ENCODE assay signal across 14 mouse cellular contexts in the genomic region with DNA sequence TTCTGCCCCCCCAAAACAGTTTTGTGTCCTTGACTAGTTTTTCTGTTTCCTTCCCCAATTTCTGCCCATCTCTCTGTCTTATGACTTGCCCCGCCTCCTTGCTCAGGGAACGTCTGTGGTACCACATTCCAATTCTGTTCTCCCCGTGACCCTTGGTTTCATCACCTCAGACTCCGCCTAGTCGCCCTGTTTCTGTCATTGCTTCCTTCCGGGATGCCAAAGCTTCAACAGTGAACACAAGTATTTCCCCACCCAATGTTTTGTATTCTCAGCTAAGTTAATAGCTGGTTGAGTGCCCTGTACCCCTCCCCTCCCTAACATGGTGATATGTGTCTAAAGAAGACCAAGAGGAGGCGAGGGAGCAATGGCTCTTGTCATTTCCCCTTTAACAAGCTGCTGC.
DNase-seq lines count a peak whose midpoint lies in the region; ATAC-seq and TF ChIP-seq lines count a peak whose summit lies in the region.
"Had no signal": no experiment of that assay in that cellular context is flagged by ENCODE, and none has a peak within 500 bp of the region (broad histone marks: within the 10 kb centered on the region; RNA-seq: fewer than 3 reads in every experiment).

No protein-coding gene starts in this region.

- no peak for ATAC-seq in liver, embryonic 11.5 days (replicated peaks; ENCODE audit: low FRiP score)
- ATAC-seq in stomach, postnatal 0 days (ENCODE audit: low FRiP score, low TSS enrichment) = no peak
- ATAC-seq: inflammation-experienced regulatory T-cells, adult 6 months had no signal

- peak; percentile 9 for DNase-seq in liver
- no peak for DNase-seq in liver, embryonic 11.5 days (ENCODE audit: low spot score)
- DNase-seq in lung, postnatal 10 days = peak; percentile 40
- DNase-seq in stomach, postnatal 0 days (ENCODE audit: low spot score) = no peak
- DNase-seq in right cerebral cortex, postnatal 14 days = no peak
- DNase-seq in layer of hippocampus, postnatal 25 days (ENCODE audit: extremely low spot score in 1 of 2, low spot score in 1 of 2) = no peak
- DNase-seq: adrenal gland, postnatal 36 days; cerebellum, adult 8-10 months; layer of hippocampus, postnatal 36 days had no signal

- TF ChIP-seq CTCF in stomach, postnatal 0 days (IDR thresholded peaks at IDR 0.05; ENCODE audit: low read depth) = no peak

- H3K4me1 ChIP-seq in liver, embryonic 11.5 days (replicated peaks; ENCODE audit: control insufficient read depth, insufficient read depth, low read length) = no peaks in the 10 kb centered on the region
- peaks cover 45% of the 10 kb centered on the region for H3K4me1 ChIP-seq in brown adipose tissue, adult 24 weeks (ENCODE audit: control insufficient read depth, insufficient read depth, insufficient read length, low read length)
- H3K4me1 ChIP-seq in stomach, postnatal 0 days (replicated peaks; ENCODE audit: control insufficient read depth, insufficient read depth) = no peaks in the 10 kb centered on the region

- no peak overlapping the region for H3K4me2 ChIP-seq in liver, embryonic 11.5 days
- no peak overlapping the region for H3K4me2 ChIP-seq in stomach, postnatal 0 days (replicated peaks; ENCODE audit: low read depth)
- H3K4me2 ChIP-seq: limb, embryonic 12.5 days had no signal

- no peaks in the 10 kb centered on the region for H3K9me3 ChIP-seq in liver, embryonic 11.5 days (ENCODE audit: control insufficient read depth, low read length)
- H3K9me3 ChIP-seq in stomach, postnatal 0 days (ENCODE audit: control insufficient read depth, low read length) = no peaks in the 10 kb centered on the region
- H3K9me3 ChIP-seq: limb, embryonic 12.5 days; megakaryocyte, embryonic 14.5 days had no signal

- H3K27me3 ChIP-seq in liver, embryonic 11.5 days (replicated peaks; ENCODE audit: control insufficient read depth, insufficient read depth, low read length) = no peaks in the 10 kb centered on the region
- H3K27me3 ChIP-seq in stomach, postnatal 0 days (ENCODE audit: control insufficient read depth, insufficient read depth, low read length) = no peaks in the 10 kb centered on the region
- H3K27me3 ChIP-seq: CH12.LX; limb, embryonic 12.5 days had no signal

- TF ChIP-seq EP300 in stomach, postnatal 0 days (optimal IDR thresholded peaks at IDR 0.05) = no peak

- H3K4me3 ChIP-seq in liver, embryonic 11.5 days (ENCODE audit: low read depth, low read length) = no peak overlapping the region
- H3K4me3 ChIP-seq in brown adipose tissue, adult 24 weeks (ENCODE audit: insufficient read depth, low read depth, low read length) = no peak overlapping the region
- H3K4me3 ChIP-seq in stomach, postnatal 0 days (ENCODE audit: low read depth, low read length) = no peak overlapping the region
- H3K4me3 ChIP-seq: limb, embryonic 12.5 days; megakaryocyte, embryonic 14.5 days had no signal

- no peaks in the 10 kb centered on the region for H3K36me3 ChIP-seq in liver, embryonic 11.5 days (ENCODE audit: control insufficient read depth, insufficient read depth, low read length)
- H3K36me3 ChIP-seq in stomach, postnatal 0 days (ENCODE audit: control insufficient read depth, insufficient read depth, low read length) = no peaks in the 10 kb centered on the region
- H3K36me3 ChIP-seq: limb, embryonic 12.5 days had no signal

- H3K9ac ChIP-seq in liver, embryonic 11.5 days (ENCODE audit: low read depth, low read length) = no peak overlapping the region
- H3K9ac ChIP-seq in stomach, postnatal 0 days (ENCODE audit: low read length) = no peak overlapping the region
- H3K9ac ChIP-seq: limb, embryonic 12.5 days had no signal

- no peak overlapping the region for H3K27ac ChIP-seq in liver, embryonic 11.5 days (ENCODE audit: low read depth, low read length)
- H3K27ac ChIP-seq in brown adipose tissue, adult 24 weeks (replicated peaks; ENCODE audit: low read depth, low read length) = peak overlapping the region; percentile 56
- 0 out of 2 replicates have a peak overlapping the region, but pooled peaks have one; percentile 30 for H3K27ac ChIP-seq in stomach, postnatal 0 days (replicated peaks)
- H3K27ac ChIP-seq: limb, embryonic 12.5 days had no signal

- WGBS in liver, embryonic 11.5 days = 63% methylated on average over 7 of the region's 7 CpGs
- 70% methylated on average over 7 of the region's 7 CpGs for WGBS in stomach, postnatal 0 days

Comparison
In these comparisons a context has a peak if more than half of its experiments do, and no peak if none do; other contexts are left out.
1. DNase-seq: peak in liver (single experiment) and lung, postnatal 10 days (single experiment); none in liver, embryonic 11.5 days (single experiment), stomach, postnatal 0 days (single experiment), right cerebral cortex, postnatal 14 days (single experiment) and layer of hippocampus, postnatal 25 days (0 of 2).